Mouse (Mus musculus): ENCODE data around the gene Smarca4.

- TF ChIP-seq CTCF (IDR thresholded peaks at IDR 0.05; ENCODE audit: low read depth), result no peak
- no peak for TF ChIP-seq EP300 (optimal IDR thresholded peaks at IDR 0.05)
Observed at GRCm38 (mm10) chr9:21741514-21741913, 125.5 kb downstream of the Smarca4 start.

Data from stomach, postnatal 0 days (tissue).